Mouse (Mus musculus) retina, postnatal 1 day (tissue): ENCODE data around the gene Dner.
"Not testable (repeated sequence)": the region's sequence is repeated elsewhere in the genome, so short reads cannot be mapped to it uniquely, and the experiment has no call there.

Experiments
- DNase-seq: peaks from one replicate; pipeline ENCODE4 v3.0.0-alpha.2; 2012

The Dner gene

DNA sequence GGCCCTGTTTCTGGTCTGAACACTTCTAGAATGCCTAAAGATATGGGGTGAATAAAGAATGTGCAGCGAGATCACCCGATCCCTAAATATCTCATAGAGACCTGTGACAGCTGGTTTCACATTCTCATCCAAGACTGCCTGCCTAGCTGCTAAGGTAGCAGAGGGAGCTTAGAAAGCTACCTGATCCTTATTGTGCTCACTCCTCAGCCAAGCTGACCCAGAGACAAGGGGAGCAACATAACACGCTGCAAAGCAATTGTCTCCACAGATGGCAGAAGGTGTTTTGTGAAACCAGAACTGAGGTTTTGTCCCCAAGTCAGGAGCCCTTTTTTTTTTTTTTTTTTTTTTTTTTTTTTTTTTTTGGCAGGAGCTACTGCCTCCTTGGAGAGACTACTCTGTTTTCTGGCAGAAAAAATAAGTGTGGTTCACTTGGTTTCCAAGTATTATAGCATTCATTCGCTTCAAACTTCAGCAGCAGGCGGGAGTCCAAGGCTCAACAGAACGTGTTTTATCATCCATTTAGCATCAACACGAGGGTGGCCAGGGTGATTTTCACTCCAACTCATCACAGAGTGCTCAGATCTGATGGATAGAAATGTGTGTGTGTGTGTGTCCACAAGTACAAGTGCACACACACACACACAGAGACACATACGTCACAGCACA is 309.4 kb downstream of the Dner start:
- no peak for DNase-seq

DNA sequence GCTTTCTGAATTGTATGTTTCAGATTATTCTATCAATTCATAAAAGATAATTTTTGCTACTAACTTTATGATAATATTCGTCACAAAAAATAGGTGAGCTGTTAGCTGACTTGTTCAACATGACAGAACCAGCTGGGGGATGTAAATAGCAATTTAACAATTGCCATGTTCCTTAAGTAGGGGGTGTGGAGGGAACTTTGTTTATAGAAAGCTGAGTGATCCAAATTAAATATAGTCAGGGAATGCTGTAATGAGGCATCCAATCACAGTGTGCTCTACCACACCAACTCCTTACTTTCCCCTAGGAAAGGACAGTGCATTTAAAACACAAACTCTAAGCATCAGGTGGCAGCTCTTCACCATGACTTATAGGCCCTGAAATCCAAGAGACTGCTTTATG is 313.3 kb downstream of the Dner start:
- DNase-seq: no peak

DNA sequence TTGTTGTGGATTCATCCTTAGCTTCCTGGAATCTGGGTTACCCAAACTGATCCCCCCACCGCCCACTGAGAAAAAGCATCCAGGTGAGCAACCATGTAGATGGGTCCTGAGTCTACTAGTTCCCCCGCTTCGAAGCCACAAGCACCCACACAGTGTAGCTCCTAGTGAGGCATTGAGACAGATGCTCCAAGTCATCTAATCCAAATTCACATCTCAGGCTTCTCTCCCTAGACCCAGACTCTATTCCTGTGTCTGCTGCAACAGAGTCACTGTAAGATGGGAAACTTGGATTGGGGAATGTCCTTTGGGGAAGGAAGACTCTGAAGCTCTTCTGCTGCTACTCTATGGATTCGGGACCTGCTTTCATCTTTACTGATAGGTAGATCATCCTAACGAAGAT is 314.0 kb downstream of the Dner start:
- no peak for DNase-seq

DNA sequence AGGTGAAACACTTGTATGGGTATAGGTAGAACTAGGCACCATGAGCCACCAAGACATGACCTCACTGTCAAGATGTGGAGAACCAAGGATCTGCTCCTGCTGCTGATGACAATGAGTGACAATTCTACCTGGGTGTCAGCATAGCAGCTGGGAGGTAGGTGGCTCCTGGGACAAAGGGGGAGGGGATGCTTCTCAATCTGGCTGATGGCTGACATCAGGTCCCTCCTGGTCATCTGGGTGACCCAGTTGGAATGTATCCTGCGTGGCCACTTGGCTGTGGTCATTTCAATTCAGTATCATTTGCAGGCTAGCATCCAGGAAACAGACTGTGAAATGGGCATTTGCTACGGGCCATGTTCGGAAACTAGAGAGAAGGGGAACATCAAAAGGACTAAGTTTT is 315.1 kb downstream of the Dner start:
- DNase-seq: no peak

DNA sequence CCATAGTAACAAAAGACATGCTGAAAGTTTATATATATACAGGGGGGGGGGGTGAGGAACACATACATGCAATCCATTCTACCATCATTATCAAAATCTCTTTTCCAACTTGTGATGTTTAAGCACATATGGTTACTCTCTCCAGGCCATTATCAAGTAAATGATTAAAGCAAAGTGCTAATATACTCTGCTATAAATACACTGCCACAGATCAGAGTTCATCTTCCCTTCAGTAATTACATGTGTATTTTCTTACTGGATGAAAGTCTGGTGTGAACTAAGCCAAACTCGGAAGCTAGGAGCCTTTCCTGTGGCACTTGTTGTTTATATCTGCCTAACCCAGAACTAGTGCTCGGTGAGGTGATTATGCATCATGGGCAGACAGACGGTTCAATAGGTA is 328.3 kb downstream of the Dner start:
- DNase-seq: no peak

DNA sequence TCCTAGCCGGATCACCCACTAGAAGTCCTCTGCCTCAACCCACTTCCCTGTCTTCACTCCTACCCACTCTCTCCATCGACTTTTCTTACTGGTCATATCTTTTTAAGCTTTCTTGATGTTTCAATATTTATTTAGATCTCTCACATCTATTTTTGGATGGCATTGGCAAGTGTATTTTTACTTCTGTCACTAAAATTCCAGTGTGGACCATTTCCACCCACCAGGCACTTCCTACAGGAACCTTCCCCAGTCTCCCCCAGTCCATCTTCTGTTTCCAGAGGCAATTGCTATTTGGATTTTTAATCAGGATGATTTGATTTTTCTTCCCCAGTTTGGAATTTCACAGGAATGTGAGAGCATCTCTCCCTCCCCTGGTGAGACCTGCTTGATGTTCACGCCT is 329.5 kb downstream of the Dner start:
- no peak for DNase-seq

DNA sequence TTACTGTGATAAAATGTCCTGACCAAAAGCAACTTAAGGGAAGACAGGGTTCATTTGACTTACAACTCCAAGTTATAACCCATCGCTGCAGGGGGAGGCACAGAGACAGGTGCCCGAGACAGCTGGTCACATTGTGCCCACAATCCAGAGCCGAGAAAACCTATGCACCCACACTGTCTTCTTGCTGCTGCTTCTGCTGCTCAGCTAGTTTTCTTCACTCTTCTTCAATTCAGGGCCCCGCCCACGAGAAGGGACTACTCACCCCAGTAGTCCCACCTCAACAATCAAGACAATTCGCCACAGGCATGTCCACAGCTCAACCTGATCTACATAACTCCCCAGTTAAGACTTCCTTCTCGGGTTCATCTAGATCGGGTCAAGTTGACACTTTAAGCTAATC is 332.1 kb downstream of the Dner start, which contains the start of gene Pid1:
Gene Pid1, minus strand, starts transcription at position 214 of the 400 bp plus-strand sequence.
- no peak for DNase-seq

DNA sequence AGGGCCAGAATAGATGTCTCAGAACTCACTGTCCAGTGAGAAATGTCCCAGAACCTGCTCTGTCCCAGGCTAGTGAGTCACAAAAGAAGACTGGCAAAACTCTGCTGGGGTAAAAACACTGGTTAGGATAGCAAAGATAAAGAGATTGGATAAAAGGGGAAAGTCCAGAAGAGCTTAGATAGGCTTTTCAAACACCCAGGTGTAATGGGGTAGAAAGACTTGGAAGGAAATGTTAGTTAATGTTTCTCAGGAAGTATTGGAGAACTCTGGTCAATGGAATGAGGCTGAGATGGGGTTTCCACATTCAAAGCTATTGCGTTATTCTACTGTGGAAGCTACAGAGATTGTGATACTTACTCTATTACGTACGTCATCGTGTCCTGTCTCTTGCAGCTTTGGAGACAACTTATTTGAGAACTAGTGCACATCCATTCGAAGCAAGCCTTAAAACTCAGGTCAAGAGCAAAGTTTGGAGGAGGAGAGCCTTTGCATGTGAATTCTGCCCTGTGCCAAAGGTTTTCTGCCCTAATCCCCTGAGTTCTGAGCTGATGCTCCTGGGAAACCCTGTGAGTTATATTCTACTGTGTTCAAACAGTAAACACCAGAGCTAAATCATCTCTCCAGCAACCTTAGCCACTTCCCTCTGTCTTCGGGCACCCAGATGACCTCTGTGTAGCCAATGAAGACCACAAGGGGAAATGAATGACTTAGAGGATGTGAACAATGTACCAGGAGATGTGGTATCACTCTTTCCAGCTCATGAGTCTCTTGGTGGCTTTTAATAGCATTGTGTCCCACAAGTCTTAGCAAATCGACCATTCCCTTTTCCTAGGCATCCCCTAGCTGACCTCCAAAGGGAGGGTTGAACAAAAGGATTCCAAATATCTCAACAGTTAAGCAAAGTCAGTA is 333.1 kb downstream of the Dner start:
- DNase-seq: no peak

DNA sequence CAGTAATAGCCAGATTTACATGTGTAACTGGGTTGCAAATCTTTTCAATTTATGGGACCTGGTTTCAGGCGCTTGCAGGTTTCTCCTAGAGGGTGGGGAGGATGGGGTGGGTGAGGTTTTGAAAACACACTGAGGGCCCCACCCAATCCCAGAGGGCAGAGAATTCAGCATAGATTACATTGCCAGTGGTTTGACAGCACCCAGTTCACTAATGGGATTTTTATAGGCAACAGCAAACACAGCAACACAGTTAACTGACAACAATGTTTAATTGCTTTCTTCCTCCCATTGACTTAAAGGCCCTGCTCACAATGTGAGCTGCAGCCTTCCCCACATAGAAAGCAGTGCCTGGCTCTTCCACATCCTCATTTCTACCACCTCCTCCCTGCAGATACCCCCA is 333.8 kb downstream of the Dner start:
- DNase-seq: no peak

DNA sequence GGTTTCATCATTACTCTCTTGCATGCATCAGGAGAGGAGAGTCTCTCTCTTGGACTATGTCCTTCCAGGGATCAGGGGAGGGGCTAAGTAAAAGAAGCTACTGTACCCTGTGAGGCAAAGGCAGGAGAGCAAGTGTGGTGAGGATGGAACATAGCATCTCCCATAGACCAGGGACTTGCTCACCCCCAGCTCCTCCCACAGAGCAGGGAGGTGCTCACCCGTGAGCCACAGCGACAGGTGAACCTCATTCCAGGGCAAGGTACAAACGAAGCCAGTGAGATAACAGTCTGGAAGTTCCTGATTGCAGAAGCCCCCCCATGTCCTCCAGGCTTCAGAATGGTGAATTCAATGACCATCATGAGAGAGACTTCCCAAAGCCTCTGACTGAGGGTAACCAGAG is 334.6 kb downstream of the Dner start:
- no peak for DNase-seq

DNA sequence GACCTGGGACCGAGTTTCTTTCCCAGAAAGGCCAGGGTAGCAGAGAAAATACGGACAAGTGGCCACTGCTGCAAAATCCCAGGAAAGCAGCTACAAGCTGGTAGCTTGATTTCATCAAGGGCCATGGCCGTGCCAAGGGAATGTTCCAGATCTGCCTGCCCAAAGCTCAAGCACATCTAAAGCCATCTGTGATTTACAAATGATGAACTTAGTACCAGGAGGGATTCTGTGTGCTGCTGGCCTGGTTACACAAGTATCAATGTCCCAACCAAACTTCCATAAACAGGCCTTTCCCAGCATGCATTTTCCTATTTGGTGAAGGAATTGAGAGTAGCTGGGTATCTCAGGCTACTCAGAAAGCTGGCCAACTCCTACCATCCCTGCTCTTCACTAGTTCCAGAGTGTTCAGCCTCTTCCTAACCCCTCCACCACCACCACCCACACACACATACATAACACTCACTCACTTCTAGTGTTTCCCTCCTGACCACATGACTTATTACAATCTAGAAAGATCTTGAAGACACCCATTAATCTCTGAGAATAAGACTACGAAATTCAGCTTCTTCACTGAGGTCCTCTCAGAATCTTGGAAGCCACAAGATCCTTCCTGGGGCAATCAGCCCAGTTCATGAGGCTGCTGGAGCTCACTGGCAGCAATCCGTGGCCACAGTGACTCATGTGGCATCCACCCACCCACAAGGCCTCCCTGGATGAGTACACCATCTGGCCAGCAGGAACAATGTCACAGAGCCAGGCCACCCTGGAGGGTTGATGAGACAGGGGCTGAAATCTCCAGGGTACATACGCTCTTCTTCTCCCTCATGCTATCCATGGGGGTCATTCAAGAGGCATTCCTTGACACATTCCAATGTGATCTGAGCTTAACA is 336.2 kb downstream of the Dner start:
- no peak for DNase-seq

DNA sequence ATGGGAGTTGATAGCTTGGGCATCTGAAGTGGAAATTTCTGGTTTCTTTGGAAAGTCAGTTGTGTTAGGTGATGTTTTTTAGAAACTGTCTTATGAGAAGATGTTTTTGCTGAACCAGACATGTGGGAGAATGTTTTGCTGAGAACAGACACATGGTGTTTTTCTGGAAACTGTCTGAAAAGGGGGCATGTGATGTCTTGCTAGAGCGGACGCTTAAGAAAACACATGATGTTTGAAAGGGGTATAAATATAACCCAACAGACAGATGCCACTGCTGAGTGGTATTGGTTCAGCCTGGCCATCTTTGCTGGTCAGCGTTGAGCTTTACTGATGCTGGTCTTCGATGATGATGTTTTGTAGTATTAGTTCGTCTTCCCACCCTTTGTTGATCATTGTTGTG is 338.8 kb downstream of the Dner start:
- DNase-seq: no peak

DNA sequence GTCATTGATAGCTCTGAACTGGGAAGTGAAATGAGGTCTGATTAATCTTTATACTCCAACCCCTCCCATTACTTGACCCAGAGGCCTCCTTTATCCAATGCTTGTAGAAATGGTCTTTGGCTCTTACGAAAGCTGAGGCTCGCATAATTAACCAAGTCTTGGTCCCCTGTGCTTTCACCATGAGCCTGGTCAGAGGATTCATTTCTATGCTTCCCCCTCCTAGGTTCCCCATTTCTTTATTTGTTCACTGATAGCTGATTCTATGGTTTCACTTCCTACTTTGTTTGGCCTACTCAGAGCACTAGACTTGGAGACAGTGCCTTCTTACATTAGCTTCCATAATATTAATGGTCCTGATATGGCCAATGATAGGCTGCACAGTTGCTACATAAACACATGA is 345.8 kb downstream of the Dner start:
- no peak for DNase-seq

DNA sequence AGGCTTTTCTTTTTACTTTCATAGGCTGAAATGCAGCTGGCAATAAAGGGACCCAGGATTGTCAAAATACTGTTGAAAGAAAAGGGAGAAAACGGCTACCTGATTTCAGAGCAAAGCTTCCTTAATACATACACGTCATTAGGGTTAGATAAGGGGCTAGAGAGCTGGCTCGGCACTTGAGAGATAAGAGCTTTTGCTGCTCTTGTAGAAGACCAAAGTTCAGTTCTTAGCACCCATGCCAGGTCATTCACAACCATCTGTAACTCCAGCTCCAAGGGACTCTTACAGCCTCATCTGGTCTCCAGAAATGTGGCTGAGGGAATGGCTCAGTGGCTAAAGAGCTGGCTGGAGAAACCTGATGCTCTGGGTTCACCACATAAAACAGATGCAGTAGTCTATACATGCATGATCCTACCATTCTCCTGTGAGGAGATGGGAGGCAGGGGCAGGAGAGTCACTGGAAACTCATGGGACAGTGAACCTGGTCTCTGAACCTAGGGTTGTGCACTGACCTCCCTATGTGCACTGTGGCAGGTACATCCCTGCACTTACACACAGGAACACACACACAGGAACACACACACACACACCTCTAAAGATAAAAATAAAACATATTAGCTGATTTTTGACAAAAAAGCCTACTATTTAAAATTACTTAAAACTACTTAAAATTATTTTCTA is 348.1 kb downstream of the Dner start:
- no peak for DNase-seq

DNA sequence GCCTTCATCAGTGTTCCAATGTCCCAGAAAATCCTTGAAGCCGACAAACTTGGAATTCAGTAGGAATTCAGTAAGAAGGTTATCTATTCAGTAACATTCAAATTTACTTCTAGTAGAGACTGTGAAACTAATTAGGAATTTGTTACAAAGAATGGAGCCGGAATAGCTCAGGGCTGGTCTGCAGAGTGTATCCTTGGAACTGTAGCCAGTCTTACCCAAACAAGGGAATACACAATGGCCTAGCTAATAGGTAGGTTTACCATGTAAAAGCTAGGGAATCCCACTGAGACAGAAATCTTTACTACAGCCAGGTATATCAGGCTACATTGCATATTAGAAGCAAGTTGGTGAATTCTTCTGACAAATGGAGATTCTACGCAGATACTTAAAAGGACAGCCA is 363.2 kb downstream of the Dner start:
- DNase-seq: not testable (repeated sequence)

DNA sequence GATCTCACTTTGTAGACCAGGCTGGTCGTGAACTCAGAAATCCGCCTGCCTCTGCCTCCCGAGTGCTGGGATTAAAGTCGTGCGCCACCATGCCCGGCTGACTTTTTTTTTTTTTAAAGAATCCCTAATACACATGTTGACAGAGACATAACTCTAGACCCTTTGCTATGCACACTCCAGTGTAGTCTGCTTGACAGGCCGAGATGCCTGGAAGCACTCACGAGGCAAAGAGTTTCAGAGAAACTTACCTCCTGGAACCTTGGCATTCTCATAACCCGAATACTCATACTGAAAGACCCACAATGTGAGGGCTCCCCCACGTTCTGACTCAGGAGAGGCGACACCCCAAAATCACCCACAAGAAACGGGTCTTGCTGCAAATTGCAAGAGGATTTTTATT is 364.2 kb downstream of the Dner start:
- not testable (repeated sequence) for DNase-seq

DNA sequence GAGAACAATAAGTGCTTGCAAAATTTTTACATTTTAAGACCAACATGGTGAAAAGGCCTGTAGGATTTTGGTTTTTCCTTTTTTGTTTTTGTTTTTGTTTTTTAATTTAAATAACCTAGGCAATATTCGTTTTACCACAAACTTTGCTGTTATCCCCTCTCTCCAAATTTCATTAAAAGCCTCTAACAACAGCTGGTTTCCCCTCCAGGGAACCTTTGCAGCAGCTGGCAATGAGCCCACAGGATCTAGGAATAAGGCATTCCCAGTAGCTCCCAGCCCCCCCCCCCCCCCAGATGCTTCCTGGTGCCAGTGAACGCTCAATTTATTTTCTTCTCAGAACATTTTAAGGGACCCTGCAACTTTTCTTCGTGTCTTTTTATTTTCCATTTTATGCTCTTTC is 370.7 kb downstream of the Dner start:
- DNase-seq: no peak

DNA sequence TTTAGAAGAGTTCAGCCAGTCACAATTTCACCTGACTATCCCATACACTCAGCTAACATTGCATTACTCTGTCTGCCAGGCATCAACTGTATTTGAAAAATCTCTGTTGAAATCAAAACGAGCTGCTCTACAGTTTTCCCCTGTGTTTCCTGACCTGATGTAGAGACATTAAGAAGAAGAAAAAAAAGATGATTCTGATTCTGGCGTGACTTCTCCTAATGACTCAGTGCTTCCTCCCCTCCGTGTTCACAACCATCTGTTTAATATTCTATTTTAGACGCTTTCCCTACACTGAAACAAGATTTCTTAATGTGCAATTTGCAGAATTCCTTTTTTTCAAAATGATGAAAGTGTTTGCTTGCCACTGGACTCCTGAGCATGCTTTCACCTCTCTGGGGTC is 374.7 kb downstream of the Dner start:
- no peak for DNase-seq
